Mouse (Mus musculus): ENCODE measurements around the gene Lypd6. TPM values are rescaled to one million over a fixed set of nuclear protein-coding genes. Genes with fewer than 3 reads are reported as not detected.

Lypd6 gene
- polyA plus RNA-seq, 1 experiment from 2014 or later: 5.5 TPM

GRCm38 (mm10) chr2:50151401-50151800, 85.2 kb downstream of the Lypd6 start:
- Histone ChIP-seq H3K27ac (no peak overlapping the region), H3K9ac (no peak overlapping the region), H3K4me2 (no peak overlapping the region), H3K9me3 (no peaks in the 10 kb centered on the region), H3K27me3 (no peaks in the 10 kb centered on the region), H3K4me3 (no peak overlapping the region), H3K36me3 (no peaks in the 10 kb centered on the region), H3K4me1 (replicated peaks) (peaks cover 8% of the 10 kb centered on the region; the same call in 1 of the 2 replicates)
- no peak for ATAC-seq (ENCODE audit: low FRiP score)
- WGBS: 87% methylated on average over 2 of the region's 2 CpGs

DNA sequence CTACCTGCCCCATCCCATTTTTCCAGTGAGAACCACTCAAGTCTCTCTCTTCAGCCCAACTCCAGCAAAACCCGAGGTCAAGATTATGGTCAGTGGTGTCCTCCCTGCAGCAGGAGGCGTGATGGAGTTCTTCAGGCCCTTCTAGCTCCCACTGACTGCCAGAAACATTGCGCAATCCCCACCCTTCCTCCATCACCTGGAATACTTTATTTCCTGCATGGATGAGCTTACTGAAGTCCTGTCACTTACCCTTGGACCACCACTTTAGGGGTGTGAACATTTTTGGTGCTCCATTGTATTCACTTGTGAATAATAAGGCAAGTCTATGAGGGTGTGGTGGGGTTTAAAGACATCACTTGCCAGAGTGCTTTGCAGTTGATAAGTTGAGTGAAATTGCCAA, 85.7 kb downstream of the Lypd6 start:
- Histone ChIP-seq H3K4me1 (replicated peaks) (peaks cover 8% of the 10 kb centered on the region; the same call in 1 of the 2 replicates), H3K4me2 (no peak overlapping the region), H3K9me3 (no peaks in the 10 kb centered on the region), H3K4me3 (no peak overlapping the region), H3K27ac (no peak overlapping the region), H3K9ac (no peak overlapping the region), H3K36me3 (no peaks in the 10 kb centered on the region), H3K27me3 (no peaks in the 10 kb centered on the region)
- WGBS: 92% methylated on average over 3 of the region's 3 CpGs
- no peak for ATAC-seq (ENCODE audit: low FRiP score)

DNA sequence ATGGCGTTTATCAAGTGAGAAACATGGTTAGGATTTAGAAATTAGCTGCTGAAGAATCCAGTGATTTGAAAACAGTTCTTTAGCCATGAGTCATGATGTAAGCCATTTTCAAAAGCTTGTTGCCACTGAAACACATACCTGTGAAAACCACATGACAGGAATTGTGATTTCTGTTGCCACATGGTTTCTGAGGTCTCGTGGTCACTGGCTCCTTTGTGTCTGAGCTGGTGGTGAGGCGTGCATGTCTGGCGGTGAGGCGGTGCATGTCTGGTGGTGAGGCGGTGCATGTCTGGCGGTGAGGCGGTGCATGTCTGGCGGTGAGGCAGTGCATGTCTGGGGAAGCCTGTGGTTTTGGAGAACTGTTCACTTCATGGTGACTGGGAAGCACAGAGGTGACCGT, 89.8 kb downstream of the Lypd6 start:
- H3K36me3 ChIP-seq: no peaks in the 10 kb centered on the region
- H3K9ac ChIP-seq: no peak overlapping the region
- no peak overlapping the region for H3K4me2 ChIP-seq
- WGBS: 94% methylated on average over 10 of the region's 10 CpGs
- no peak overlapping the region for H3K27ac ChIP-seq
- no peak for ATAC-seq (ENCODE audit: low FRiP score)
- H3K9me3 ChIP-seq: no peaks in the 10 kb centered on the region
- no peaks in the 10 kb centered on the region for H3K27me3 ChIP-seq
- H3K4me3 ChIP-seq: no peak overlapping the region
- no peaks in the 10 kb centered on the region for H3K4me1 ChIP-seq (replicated peaks)

DNA sequence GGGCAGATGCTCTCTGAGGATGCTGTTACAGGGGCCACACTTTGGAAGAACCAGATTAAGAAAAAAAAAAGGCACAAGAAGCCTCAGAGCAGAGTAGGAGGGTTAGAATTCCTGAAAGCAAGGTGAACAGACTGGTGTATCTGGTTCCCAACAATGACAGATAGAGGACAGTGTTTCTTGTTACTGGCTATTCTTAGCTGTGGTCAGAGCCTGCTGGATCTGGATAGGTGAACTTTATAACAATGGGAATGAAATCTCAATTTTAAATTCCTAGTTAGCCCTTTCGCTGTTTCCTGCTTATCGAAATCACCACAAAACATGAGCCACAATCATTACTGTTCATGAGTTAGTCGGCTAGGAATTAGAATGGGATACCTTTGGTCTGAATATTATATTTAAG, 93.8 kb downstream of the Lypd6 start:
- Histone ChIP-seq H3K4me3 (no peak overlapping the region), H3K9me3 (no peaks in the 10 kb centered on the region), H3K27me3 (no peaks in the 10 kb centered on the region), H3K36me3 (no peaks in the 10 kb centered on the region), H3K4me1 (replicated peaks) (0 out of 2 replicates have a peak, but pooled peaks cover 2% of the 10 kb centered on the region), H3K9ac (no peak overlapping the region), H3K4me2 (no peak overlapping the region), H3K27ac (no peak overlapping the region)
- WGBS: 94% methylated on average over 3 of the region's 3 CpGs
- no peak for ATAC-seq (ENCODE audit: low FRiP score)

GRCm38 (mm10) chr2:50163608-50164007, 97.4 kb downstream of the Lypd6 start:
- Histone ChIP-seq H3K4me2 (no peak overlapping the region), H3K9ac (no peak overlapping the region), H3K4me3 (no peak overlapping the region), H3K27ac (no peak overlapping the region), H3K27me3 (no peaks in the 10 kb centered on the region), H3K9me3 (no peaks in the 10 kb centered on the region), H3K36me3 (no peaks in the 10 kb centered on the region), H3K4me1 (replicated peaks) (peaks cover 6% of the 10 kb centered on the region; the same call in 1 of the 2 replicates)
- ATAC-seq (ENCODE audit: low FRiP score): no peak
- WGBS: 82% methylated on average over 8 of the region's 8 CpGs

- Histone ChIP-seq H3K9ac (no peak overlapping the region), H3K27me3 (no peaks in the 10 kb centered on the region), H3K4me2 (no peak overlapping the region), H3K4me1 (replicated peaks) (peaks cover 6% of the 10 kb centered on the region; the same call in 1 of the 2 replicates), H3K9me3 (no peaks in the 10 kb centered on the region), H3K36me3 (no peaks in the 10 kb centered on the region), H3K27ac (no peak overlapping the region), H3K4me3 (no peak overlapping the region)
- 70% methylated on average over 6 of the region's 6 CpGs for WGBS
- no peak for ATAC-seq (ENCODE audit: low FRiP score)
Measured at GRCm38 (mm10) chr2:50165277-50165676, 99.0 kb downstream of the Lypd6 start.

- WGBS: 75% methylated on average over 5 of the region's 5 CpGs
- H3K4me2 ChIP-seq: no peak overlapping the region
- H3K4me3 ChIP-seq: no peak overlapping the region
- no peak overlapping the region for H3K9ac ChIP-seq
- no peaks in the 10 kb centered on the region for H3K27me3 ChIP-seq
- H3K4me1 ChIP-seq (replicated peaks): peaks cover 6% of the 10 kb centered on the region; the same call in 1 of the 2 replicates
- H3K27ac ChIP-seq: no peak overlapping the region
- no peaks in the 10 kb centered on the region for H3K36me3 ChIP-seq
- H3K9me3 ChIP-seq: no peaks in the 10 kb centered on the region
- no peak for ATAC-seq (ENCODE audit: low FRiP score)
Measured at GRCm38 (mm10) chr2:50166082-50166481, 99.9 kb downstream of the Lypd6 start.

DNA sequence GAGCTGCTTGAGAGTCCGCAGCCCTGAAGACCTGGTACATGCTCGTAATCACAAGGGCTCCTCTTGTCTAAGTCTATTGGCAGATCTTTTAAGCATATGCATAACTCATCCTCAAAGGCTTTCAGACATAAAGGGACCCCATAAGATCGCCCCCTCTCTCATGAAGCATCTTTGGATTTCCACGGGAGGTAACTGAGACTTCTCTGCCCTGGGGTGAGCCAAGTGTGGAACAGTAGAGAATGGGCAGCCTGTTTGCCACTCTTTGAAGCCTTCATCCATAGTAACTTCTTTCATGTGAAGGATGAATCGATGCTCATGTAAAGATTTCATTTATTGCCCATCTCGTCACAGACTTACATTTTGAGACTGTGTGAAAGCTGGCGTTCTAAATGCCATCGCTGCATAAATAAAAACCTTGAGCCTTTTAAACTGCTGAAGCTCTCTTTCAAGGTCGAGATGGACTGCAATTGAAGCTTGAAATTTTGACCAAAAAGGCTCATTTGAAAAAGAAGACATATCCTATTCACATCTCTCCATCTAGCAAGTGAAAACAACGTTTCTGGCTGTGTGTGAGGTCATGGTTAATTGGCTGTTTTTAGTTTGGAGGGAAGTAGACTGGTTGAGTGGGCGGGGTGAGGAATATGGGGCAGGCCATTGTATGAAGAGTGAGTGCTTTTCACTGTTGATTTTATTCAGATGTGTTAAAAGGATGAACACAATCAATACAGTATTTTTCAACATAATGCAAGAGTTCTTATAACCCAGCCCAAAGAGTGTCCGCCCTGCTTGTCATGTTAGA, 107.7 kb downstream of the Lypd6 start:
- H3K4me1 ChIP-seq (replicated peaks): no peaks in the 10 kb centered on the region
- H3K4me3 ChIP-seq: no peak overlapping the region
- no peaks in the 10 kb centered on the region for H3K36me3 ChIP-seq
- WGBS: 71% methylated on average over 12 of the region's 12 CpGs
- H3K9ac ChIP-seq: no peak overlapping the region
- no peaks in the 10 kb centered on the region for H3K27me3 ChIP-seq
- H3K4me2 ChIP-seq: no peak overlapping the region
- no peak for ATAC-seq (ENCODE audit: low FRiP score)
- H3K27ac ChIP-seq: no peak overlapping the region
- H3K9me3 ChIP-seq: no peaks in the 10 kb centered on the region

DNA sequence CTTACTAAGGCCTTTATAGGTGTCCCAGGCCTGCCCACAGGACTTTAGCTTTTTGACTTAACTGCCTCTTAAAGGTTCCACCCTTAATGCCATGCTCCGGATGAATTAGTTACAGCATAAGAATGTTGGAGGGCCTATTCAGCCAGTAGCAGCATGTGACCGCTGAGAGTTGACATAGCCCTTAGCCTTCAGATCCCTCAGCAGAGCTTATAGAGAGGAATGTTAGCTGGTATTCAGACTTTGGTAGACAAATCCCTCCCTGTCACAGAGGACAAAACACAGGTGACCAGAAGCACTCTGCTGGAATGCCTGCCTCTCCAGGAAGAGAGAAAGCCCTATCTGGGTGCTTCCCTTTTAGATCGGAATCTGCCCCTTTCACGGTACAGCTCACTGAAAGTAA, 109.5 kb downstream of the Lypd6 start:
- 64% methylated on average over 4 of the region's 4 CpGs for WGBS
- ATAC-seq (ENCODE audit: low FRiP score): no peak
- Histone ChIP-seq H3K9me3 (no peaks in the 10 kb centered on the region), H3K36me3 (no peaks in the 10 kb centered on the region), H3K4me1 (replicated peaks) (no peaks in the 10 kb centered on the region), H3K4me3 (no peak overlapping the region), H3K4me2 (no peak overlapping the region), H3K27ac (no peak overlapping the region), H3K27me3 (no peaks in the 10 kb centered on the region), H3K9ac (no peak overlapping the region)

DNA sequence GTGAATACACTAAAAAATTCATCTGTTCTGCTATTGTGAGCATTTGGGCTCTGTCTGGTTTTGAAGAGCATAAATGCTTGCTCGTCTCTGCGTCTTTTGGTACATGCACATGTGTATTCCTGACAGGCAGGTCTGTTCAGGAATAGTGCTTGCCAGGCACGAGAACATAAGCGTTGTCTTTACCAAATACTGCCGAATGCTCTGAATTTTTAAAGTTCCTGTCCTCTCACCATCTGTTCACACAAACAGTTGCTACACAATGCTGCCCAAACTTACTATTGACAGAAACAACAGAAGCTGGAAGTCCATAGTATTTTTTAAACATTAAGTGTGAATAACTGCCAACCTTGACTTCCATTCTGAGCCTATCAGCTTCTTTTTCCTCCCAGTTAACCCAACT, 112.9 kb downstream of the Lypd6 start:
- Histone ChIP-seq H3K27me3 (no peaks in the 10 kb centered on the region), H3K4me1 (replicated peaks) (no peaks in the 10 kb centered on the region), H3K9ac (no peak overlapping the region), H3K36me3 (no peaks in the 10 kb centered on the region), H3K4me3 (no peak overlapping the region), H3K4me2 (no peak overlapping the region), H3K27ac (no peak overlapping the region), H3K9me3 (no peaks in the 10 kb centered on the region)
- WGBS: 90% methylated on average over 5 of the region's 5 CpGs
- ATAC-seq (ENCODE audit: low FRiP score): no peak

- no peaks in the 10 kb centered on the region for H3K36me3 ChIP-seq
- 95% methylated on average over 3 of the region's 3 CpGs for WGBS
- no peak overlapping the region for H3K9ac ChIP-seq
- H3K27me3 ChIP-seq: no peaks in the 10 kb centered on the region
- H3K4me3 ChIP-seq: no peak overlapping the region
- H3K27ac ChIP-seq: no peak overlapping the region
- no peak overlapping the region for H3K4me2 ChIP-seq
- no peaks in the 10 kb centered on the region for H3K9me3 ChIP-seq
- ATAC-seq (ENCODE audit: low FRiP score): no peak
- no peaks in the 10 kb centered on the region for H3K4me1 ChIP-seq (replicated peaks)
Measured at GRCm38 (mm10) chr2:50180423-50180822, 114.2 kb downstream of the Lypd6 start.

DNA sequence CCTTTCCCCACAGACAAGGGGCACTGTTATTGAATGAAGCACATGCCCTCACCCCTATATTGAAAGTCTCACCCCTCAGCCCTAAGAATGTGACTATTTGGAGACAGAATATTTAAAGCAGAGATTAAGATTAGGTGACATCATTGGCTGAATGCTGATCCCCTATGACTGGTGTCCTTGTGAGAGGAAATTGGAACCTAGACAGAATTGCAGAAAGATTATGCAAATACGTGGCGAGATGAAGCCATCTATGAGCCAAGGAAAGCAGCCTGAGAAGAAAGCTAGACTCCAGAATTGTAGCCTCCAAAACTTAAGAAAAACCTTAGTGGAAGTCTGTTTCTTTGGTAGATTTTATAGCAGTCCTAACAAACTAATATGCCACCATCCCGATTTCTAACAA, 115.1 kb downstream of the Lypd6 start:
- Histone ChIP-seq H3K4me1 (replicated peaks) (no peaks in the 10 kb centered on the region), H3K9me3 (no peaks in the 10 kb centered on the region), H3K4me2 (no peak overlapping the region), H3K9ac (no peak overlapping the region), H3K27me3 (no peaks in the 10 kb centered on the region), H3K36me3 (no peaks in the 10 kb centered on the region), H3K27ac (no peak overlapping the region), H3K4me3 (no peak overlapping the region)
- 96% methylated on average over 3 of the region's 3 CpGs for WGBS
- no peak for ATAC-seq (ENCODE audit: low FRiP score)

DNA sequence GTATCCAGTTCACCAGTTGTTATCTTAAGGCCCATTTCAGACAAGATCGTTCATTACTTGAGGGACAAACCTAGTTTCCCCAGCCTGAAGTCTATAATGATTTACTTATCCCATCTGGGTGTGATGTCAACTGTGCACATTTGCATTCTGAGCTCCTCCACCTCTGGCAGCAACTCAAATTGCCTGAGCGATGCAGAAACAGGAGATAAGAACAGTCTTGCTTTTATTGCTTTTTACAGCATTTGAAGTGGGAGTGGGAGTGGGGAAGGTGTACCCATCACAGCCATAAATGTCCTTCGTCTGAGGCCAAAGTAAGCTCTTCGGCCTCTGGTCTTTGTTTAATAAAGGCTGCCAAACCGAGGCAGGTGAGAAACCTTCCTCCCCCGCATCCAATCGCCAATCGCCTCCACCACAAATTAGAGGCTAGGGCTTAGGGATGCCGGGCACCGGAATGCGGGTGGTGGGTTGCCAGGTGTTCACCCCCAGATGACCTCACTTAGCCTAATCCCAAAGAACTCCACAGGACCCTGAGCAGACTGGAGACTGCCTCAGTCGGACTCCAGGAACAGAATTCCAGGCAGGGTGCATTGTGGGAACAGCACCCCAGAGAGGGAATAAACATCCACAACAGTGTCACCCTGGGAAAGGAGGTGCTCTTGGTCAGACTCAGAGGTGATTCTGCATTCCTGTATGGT, 120.6 kb downstream of the Lypd6 start:
- ATAC-seq (ENCODE audit: low FRiP score): no peak

More for the DNA sequence above, 120.6 kb downstream of the Lypd6 start:
- 31% methylated on average over 12 of the region's 12 CpGs for WGBS
- H3K27me3 ChIP-seq: no peaks in the 10 kb centered on the region
- no peaks in the 10 kb centered on the region for H3K9me3 ChIP-seq
- no peak overlapping the region for H3K9ac ChIP-seq
- H3K4me2 ChIP-seq: no peak overlapping the region
- H3K36me3 ChIP-seq: no peaks in the 10 kb centered on the region
- no peak overlapping the region for H3K4me3 ChIP-seq
- no peak overlapping the region for H3K27ac ChIP-seq
- peaks cover 8% of the 10 kb centered on the region for H3K4me1 ChIP-seq (replicated peaks)
